Mouse (Mus musculus) cerebellum, adult 9-11 months (tissue): ENCODE measurements around the gene Arhgap42.
A peak's percentile ranks its signal among the peaks of the same experiment; 100 is the strongest.

Source experiments
- DNase-seq: peaks from one replicate; pipeline ENCODE4 v3.0.0; 2022

Gene Arhgap42

GRCm38 (mm10) chr9:9238438-9239391 is at the start of gene Arhgap42:
Gene Arhgap42 (minus strand): TSS chr9:9239101.
- DNase-seq, result peak; percentile 5

DNA sequence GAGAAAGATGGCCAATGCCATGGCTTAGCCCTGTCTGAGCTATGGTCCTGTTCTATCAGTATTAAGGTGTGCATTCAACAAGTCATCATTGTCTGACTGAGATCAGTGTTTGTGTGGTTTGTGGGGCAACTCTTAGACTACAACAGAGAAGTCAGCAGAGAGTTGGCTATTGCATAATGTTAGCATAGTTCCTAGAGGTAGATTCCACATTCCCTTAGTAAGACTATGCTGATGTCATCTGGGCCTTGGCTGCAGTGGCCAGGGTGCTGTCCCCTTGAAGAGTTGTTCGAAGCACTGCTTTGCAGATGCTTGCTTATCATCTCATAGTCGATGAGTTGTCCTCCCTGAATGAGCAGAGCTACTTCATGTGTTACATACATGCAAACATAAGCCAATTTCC is 49.2 kb upstream of the Arhgap42 start:
- no peak for DNase-seq

GRCm38 (mm10) chr9:9269305-9269704 is 30.4 kb upstream of the Arhgap42 start:
- no peak for DNase-seq

GRCm38 (mm10) chr9:9267606-9268601 is 29.0 kb upstream of the Arhgap42 start:
- no peak for DNase-seq

- DNase-seq, result no peak
Measured at GRCm38 (mm10) chr9:9263543-9263942, 24.6 kb upstream of the Arhgap42 start.

DNA sequence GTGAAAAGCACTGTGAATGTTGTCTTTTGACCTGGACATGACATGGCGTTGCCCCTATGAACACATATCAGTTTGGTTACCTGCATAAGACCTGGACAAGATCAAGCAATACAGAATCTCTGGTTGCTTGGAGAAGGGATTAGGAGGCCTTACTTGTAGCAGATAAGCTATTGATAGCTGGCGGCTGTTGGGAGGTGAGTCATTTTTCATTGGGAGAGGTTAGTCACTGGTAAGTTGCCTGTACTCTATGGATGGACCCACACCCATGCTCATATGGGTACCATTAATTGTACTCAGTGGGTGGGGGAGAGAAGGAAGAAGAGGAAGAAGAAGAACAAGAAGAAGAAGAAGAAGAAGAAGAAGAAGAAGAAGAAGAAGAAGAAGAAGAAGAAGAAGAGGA is 23.6 kb upstream of the Arhgap42 start:
- no peak for DNase-seq

GRCm38 (mm10) chr9:9254764-9255163 is 15.9 kb upstream of the Arhgap42 start:
- DNase-seq, result no peak

GRCm38 (mm10) chr9:9248529-9248928 is 9.6 kb upstream of the Arhgap42 start:
- no peak for DNase-seq

DNA sequence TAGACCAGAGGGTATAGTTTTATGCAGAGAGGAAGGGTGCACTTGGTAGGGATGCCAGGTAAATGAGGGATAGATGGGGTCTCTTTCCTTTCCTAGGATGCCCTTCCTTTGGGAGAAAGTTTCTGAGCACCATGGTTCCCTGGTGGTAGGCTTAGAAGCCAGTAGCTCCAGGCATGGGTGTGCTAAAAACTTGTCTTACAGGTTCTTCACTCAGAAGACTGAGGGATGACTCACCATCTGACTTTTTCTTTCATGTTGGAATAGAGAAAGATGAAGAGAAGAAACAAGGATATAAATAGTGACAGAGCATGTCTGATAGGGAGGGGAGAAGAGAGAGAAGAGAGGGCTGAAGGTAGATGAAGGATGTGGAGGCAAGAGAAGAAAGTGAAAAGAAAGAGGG is 7.1 kb upstream of the Arhgap42 start:
- no peak for DNase-seq

DNA sequence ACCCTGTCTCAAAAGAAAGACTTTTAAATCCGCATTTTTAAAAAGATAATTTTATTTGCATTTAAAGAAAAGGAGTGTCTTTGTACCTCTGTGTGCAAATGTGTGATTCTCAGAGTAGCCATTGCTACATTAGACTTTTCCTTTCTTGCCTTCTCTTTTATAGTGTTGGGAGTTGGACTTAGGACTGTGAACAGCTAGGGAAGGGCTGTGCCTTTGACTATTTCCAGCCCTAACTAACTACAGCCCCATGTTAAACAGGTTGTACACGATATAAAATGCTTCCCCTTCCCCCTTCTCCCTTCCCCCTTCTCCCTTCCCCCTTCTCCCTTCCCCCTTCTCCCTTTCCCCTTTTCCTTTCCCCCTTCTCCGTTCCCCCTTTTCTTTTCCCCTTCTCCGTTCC is 4.9 kb upstream of the Arhgap42 start:
- no peak for DNase-seq

- DNase-seq, result no peak
Measured at GRCm38 (mm10) chr9:9241202-9241795, 2.4 kb upstream of the Arhgap42 start.

GRCm38 (mm10) chr9:9237511-9237910 is 1.4 kb downstream of the Arhgap42 start:
- DNase-seq, result no peak

DNA sequence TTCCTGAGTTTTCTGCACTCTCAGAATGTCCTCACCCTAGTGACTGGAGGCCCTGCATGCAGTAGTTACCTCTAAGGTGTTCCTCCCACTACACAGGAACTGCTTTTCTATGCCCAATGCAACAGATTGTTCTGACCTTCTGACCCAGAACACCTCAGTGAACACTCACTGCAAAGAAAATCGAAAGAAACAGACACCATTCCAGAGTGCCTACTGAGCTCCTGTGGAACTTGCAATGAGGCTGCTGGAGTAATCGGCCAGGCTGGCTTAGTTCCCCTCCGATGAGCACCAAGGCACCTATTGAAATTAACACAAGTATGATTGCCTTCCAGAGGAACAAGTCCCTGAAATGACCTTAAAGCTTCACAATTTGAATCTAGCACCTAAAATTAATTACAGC is 9.2 kb downstream of the Arhgap42 start:
- no peak for DNase-seq

GRCm38 (mm10) chr9:9224837-9225236 is 14.1 kb downstream of the Arhgap42 start:
- DNase-seq, result no peak

- DNase-seq, result no peak
Measured at GRCm38 (mm10) chr9:9223384-9223783, 15.5 kb downstream of the Arhgap42 start.

DNA sequence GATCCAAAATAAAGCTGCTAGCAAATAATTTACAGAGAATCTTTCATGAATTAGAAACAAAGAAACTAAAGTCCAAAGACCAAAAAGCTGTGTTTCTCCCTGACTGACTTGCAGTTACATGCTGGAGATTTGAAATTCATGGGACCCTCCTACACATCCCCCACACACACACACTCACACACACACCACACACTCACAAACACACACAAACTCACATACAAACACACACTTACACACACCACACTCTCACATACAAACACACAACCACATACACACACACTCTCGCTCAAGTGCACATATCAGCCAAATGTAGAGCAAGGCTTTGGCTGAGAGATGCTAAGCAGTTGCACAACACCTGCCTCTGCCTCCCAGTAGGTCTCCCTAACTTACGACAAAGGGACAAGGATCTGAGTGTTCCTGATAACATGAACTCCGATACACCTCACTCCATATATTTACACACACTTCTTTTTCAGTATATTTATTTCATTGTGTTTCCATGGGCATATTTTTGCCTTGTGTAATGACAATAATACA is 16.9 kb downstream of the Arhgap42 start:
- DNase-seq, result no peak

GRCm38 (mm10) chr9:9221185-9221584 is 17.7 kb downstream of the Arhgap42 start:
- no peak for DNase-seq

DNA sequence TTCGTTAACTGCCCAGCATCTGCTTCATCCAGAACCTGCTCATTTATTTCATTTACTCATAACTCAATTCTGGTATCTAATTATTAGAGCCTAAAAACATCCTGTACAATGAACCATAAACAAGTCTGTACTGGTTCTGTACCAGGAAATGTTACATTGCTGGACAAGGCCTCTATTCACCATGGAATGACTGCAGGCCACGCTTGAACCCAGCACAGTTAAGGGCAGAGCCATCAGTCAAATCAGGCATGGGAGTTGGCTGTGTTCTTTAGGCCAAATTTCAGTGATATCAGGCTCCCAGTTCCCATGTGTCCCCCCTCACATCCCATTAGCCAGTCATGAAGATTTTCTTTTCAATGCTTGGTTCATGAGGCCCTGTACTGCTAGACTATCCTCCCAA is 20.6 kb downstream of the Arhgap42 start:
- DNase-seq, result no peak

- DNase-seq, result no peak
Measured at GRCm38 (mm10) chr9:9214849-9215248, 24.1 kb downstream of the Arhgap42 start.

DNA sequence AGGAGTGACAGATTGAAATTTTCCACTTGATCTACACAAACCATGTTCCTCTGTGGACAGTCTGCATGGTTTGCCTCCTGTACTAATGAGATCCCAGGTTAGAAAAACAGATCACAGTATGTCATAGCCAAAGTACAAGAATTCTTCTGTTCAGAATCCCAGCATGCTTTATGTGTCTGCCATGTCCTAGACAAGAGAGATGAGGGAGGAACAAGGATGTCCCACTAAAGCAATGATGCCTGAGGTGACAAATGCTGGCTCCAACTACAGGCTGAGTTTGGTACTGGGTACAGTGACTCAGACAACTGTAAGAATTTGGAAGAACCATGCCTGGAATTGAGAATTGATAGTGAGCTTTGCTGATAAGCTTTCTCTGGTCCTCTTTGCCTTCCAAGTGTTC is 24.6 kb downstream of the Arhgap42 start:
- no peak for DNase-seq

DNA sequence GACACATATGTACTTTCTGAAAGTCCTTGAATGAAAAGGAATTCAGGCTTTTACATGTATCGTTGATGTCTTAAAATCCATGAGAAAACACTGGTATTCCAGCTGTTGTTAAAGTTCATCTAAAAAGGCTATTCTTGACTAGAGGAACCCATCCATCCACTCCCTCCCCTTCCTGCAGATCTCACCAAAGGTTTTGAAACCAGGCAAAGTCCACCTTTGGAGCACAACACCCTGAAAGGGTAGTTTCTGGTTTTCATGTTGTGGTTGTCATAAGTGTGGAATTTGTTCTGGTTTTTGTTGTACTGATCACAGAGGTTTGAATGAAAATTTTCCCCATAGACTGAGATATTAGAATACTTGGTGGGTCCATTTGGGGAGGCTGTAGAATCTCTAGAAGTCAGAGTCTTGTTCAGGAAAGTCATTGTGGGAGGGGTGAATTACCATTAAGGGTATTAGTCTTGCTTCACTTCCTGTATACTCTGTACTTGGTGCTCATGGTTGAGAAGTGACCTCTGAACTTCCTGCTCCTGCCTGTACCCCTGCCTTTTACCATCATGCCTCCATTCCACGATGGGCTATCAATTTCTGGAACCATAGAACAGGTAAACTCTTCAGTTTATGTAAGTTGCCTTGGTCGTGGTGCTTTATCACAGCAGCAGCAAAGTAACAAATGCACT is 27.4 kb downstream of the Arhgap42 start:
- DNase-seq, result no peak

- no peak for DNase-seq
Measured at GRCm38 (mm10) chr9:9210464-9210863, 28.4 kb downstream of the Arhgap42 start.
